Mouse (Mus musculus) forebrain, embryonic 10.5 days (tissue): ENCODE results near the gene Lrguk. TPM values are rescaled to one million over a fixed set of nuclear protein-coding genes. Genes with fewer than 3 reads are reported as not detected.

ENCODE experiments used
- DNase-seq: peaks from one replicate; pipeline ENCODE4 v3.0.0-alpha.2; 2017; ENCODE audit warnings: low spot score; ENCODE audit errors: extremely low spot score
- H3K27ac ChIP-seq: fragments of 300-500 bp; sonication (generic); 2 replicates; pipeline ENCODE4 v1.5.1; 2016; ENCODE audit warnings: mild to moderate bottlenecking
- H3K27me3 ChIP-seq: fragments of 300-500 bp; sonication (generic); 2 replicates; pipeline ENCODE4 v1.6.1; 2016; ENCODE audit warnings: mild to moderate bottlenecking; ENCODE audit not compliant: poor library complexity, severe bottlenecking
- H3K36me3 ChIP-seq: fragments of 300-500 bp; sonication (generic); replicated peaks from 2 replicates; pipeline ENCODE4 v1.6.1; 2016; ENCODE audit warnings: mild to moderate bottlenecking, moderate library complexity
- H3K4me1 ChIP-seq: fragments of 300-500 bp; sonication (generic); 2 replicates; pipeline ENCODE4 v1.6.1; 2016
- H3K4me3 ChIP-seq: fragments of 300-500 bp; sonication (generic); 2 replicates; pipeline ENCODE4 v1.5.1; 2016; ENCODE audit warnings: mild to moderate bottlenecking, moderate library complexity
- H3K9me3 ChIP-seq: fragments of 300-500 bp; sonication (generic); 2 replicates; pipeline ENCODE4 v1.6.1; 2016; ENCODE audit warnings: mild to moderate bottlenecking, moderate library complexity
- WGBS: fragments of 180-500 bp; shearing (Covaris S2); methylation state at CpG from one replicate; pipeline ENCODE4 v1.1.7; 2016; 5-methylcytosine and 5-hydroxymethylcytosine counted together
- polyA plus RNA-seq: library from polyadenylated mRNA; unstranded; fragments of >200 nt; fragmentation: Nextera tagmentation; extraction: Ambion mirVana; gene quantifications from 2 replicates; pipeline ENCODE4 v1.2.1, GENCODE M21; 2016

The Lrguk gene
- polyA plus RNA-seq, 1 experiment from 2014 or later = 1.2 TPM

GRCm38 (mm10) chr6:34034577-34035461 lies 5.6 kb downstream of the Lrguk start:
- no peaks in the 10 kb centered on the region for H3K27me3 ChIP-seq
- 52% methylated on average over 15 of the region's 15 CpGs for WGBS
- no peaks in the 10 kb centered on the region for H3K36me3 ChIP-seq
- no peak overlapping the region for H3K4me3 ChIP-seq
- peaks cover 17% of the 10 kb centered on the region for H3K4me1 ChIP-seq
- H3K9me3 ChIP-seq = no peaks in the 10 kb centered on the region
- peak overlapping the region; percentile 4; the same call in 1 of the 2 replicates for H3K27ac ChIP-seq
- no peak for DNase-seq

- 41% methylated on average over 12 of the region's 12 CpGs for WGBS
- no peaks in the 10 kb centered on the region for H3K27me3 ChIP-seq
- H3K4me1 ChIP-seq = peaks cover 13% of the 10 kb centered on the region
- peak; percentile 73 for DNase-seq
- H3K36me3 ChIP-seq = no peaks in the 10 kb centered on the region
- no peaks in the 10 kb centered on the region for H3K9me3 ChIP-seq
- 0 out of 2 replicates have a peak overlapping the region, but pooled peaks have one; percentile 6 for H3K27ac ChIP-seq
- no peak overlapping the region for H3K4me3 ChIP-seq
Observed at GRCm38 (mm10) chr6:34040624-34041235, 11.5 kb downstream of the Lrguk start.

- no peaks in the 10 kb centered on the region for H3K27me3 ChIP-seq
- WGBS = 90% methylated on average over 11 of the region's 11 CpGs
- no peak for DNase-seq
- peaks cover 19% of the 10 kb centered on the region for H3K4me1 ChIP-seq
- no peak overlapping the region for H3K27ac ChIP-seq
- no peaks in the 10 kb centered on the region for H3K36me3 ChIP-seq
- H3K9me3 ChIP-seq = no peaks in the 10 kb centered on the region
- no peak overlapping the region for H3K4me3 ChIP-seq
Observed at GRCm38 (mm10) chr6:34041589-34042280, 12.5 kb downstream of the Lrguk start.

- no peak for DNase-seq
- H3K27ac ChIP-seq = no peak overlapping the region
- no peaks in the 10 kb centered on the region for H3K36me3 ChIP-seq
- peaks cover 21% of the 10 kb centered on the region for H3K4me1 ChIP-seq
- no peaks in the 10 kb centered on the region for H3K27me3 ChIP-seq
- H3K9me3 ChIP-seq = no peaks in the 10 kb centered on the region; the same call in 1 of the 2 replicates
- 87% methylated on average over 12 of the region's 12 CpGs for WGBS
- H3K4me3 ChIP-seq = no peak overlapping the region
Observed at GRCm38 (mm10) chr6:34044228-34044811, 15.1 kb downstream of the Lrguk start.

GRCm38 (mm10) chr6:34044846-34045540 lies 15.7 kb downstream of the Lrguk start:
- peak overlapping the region; percentile 21; the same call in 1 of the 2 replicates for H3K27ac ChIP-seq
- H3K27me3 ChIP-seq = no peaks in the 10 kb centered on the region
- H3K9me3 ChIP-seq = no peaks in the 10 kb centered on the region; the same call in 1 of the 2 replicates
- WGBS = 82% methylated on average over 9 of the region's 9 CpGs
- H3K36me3 ChIP-seq = no peaks in the 10 kb centered on the region
- no peak for DNase-seq
- no peak overlapping the region for H3K4me3 ChIP-seq
- peaks cover 21% of the 10 kb centered on the region for H3K4me1 ChIP-seq

GRCm38 (mm10) chr6:34046551-34047186 lies 17.4 kb downstream of the Lrguk start:
- Histone ChIP-seq H3K27me3 (no peaks in the 10 kb centered on the region), H3K27ac (peak overlapping the region; percentile 48; the same call in 1 of the 2 replicates), H3K36me3 (no peaks in the 10 kb centered on the region), H3K4me3 (no peak overlapping the region), H3K9me3 (no peaks in the 10 kb centered on the region; the same call in 1 of the 2 replicates), H3K4me1 (peaks cover 16% of the 10 kb centered on the region)
- no peak for DNase-seq
- 78% methylated on average over 11 of the region's 11 CpGs for WGBS

- peaks cover 13% of the 10 kb centered on the region for H3K4me1 ChIP-seq
- 73% methylated on average over 2 of the region's 2 CpGs for WGBS
- DNase-seq = no peak
- H3K9me3 ChIP-seq = no peaks in the 10 kb centered on the region; the same call in 1 of the 2 replicates
- H3K27me3 ChIP-seq = no peaks in the 10 kb centered on the region
- no peak overlapping the region for H3K27ac ChIP-seq
- no peaks in the 10 kb centered on the region for H3K36me3 ChIP-seq
- H3K4me3 ChIP-seq = no peak overlapping the region
Observed at GRCm38 (mm10) chr6:34049433-34049832, 20.2 kb downstream of the Lrguk start.

- WGBS = 96% methylated on average over 6 of the region's 6 CpGs
- Histone ChIP-seq H3K4me3 (no peak overlapping the region), H3K4me1 (no peaks in the 10 kb centered on the region), H3K27me3 (no peaks in the 10 kb centered on the region), H3K36me3 (no peaks in the 10 kb centered on the region), H3K9me3 (no peaks in the 10 kb centered on the region), H3K27ac (no peak overlapping the region)
- no peak for DNase-seq
Observed at GRCm38 (mm10) chr6:34059741-34060140, 30.5 kb downstream of the Lrguk start.

GRCm38 (mm10) chr6:34066790-34067189 lies 37.5 kb downstream of the Lrguk start:
- H3K27me3 ChIP-seq = no peaks in the 10 kb centered on the region
- no peak for DNase-seq
- 92% methylated on average over 7 of the region's 7 CpGs for WGBS
- no peaks in the 10 kb centered on the region for H3K9me3 ChIP-seq
- no peak overlapping the region for H3K27ac ChIP-seq
- H3K4me1 ChIP-seq = peaks cover 10% of the 10 kb centered on the region; the same call in 1 of the 2 replicates
- H3K4me3 ChIP-seq = no peak overlapping the region
- H3K36me3 ChIP-seq = no peaks in the 10 kb centered on the region

GRCm38 (mm10) chr6:34067271-34067670 lies 38.0 kb downstream of the Lrguk start:
- Histone ChIP-seq H3K4me1 (peaks cover 14% of the 10 kb centered on the region), H3K27me3 (no peaks in the 10 kb centered on the region), H3K27ac (no peak overlapping the region), H3K36me3 (no peaks in the 10 kb centered on the region), H3K4me3 (no peak overlapping the region), H3K9me3 (no peaks in the 10 kb centered on the region)
- DNase-seq = no peak
- WGBS = 95% methylated on average over 8 of the region's 8 CpGs

GRCm38 (mm10) chr6:34071936-34072335 lies 42.7 kb downstream of the Lrguk start:
- H3K4me3 ChIP-seq = no peak overlapping the region
- WGBS = 52% methylated on average over 5 of the region's 5 CpGs
- peaks cover 20% of the 10 kb centered on the region for H3K4me1 ChIP-seq
- DNase-seq = peak; percentile 16
- no peak overlapping the region for H3K27ac ChIP-seq
- no peaks in the 10 kb centered on the region for H3K36me3 ChIP-seq
- no peaks in the 10 kb centered on the region for H3K27me3 ChIP-seq
- H3K9me3 ChIP-seq = no peaks in the 10 kb centered on the region
